Mouse (Mus musculus) lung, embryonic 16.5 days (tissue): ENCODE data around the gene Prdm10. TPM values are rescaled to one million over a fixed set of nuclear protein-coding genes. Genes with fewer than 3 reads are reported as not detected.

Source experiments
- ATAC-seq: fragments of 200-750 bp; cut with Nextera tagmentation; 2 replicates; pipeline ENCODE4 v1.8.0; 2017; ENCODE audit warnings: low read depth, mild to moderate bottlenecking, moderate library complexity
- H3K27ac ChIP-seq: fragments of 300-500 bp; sonication (generic); 2 replicates; pipeline ENCODE4 v1.5.1; 2014; ENCODE audit warnings: mild to moderate bottlenecking, control low read depth, low read length
- H3K27me3 ChIP-seq: fragments of 300-500 bp; sonication (generic); 2 replicates; pipeline ENCODE4 v1.6.1; 2014; ENCODE audit warnings: low read depth, low read length, mixed read lengths; ENCODE audit not compliant: control insufficient read depth, insufficient read depth
- H3K36me3 ChIP-seq: fragments of 300-500 bp; sonication (generic); 2 replicates; pipeline ENCODE4 v1.6.1; 2014; ENCODE audit warnings: low read length; ENCODE audit not compliant: control insufficient read depth, insufficient read depth
- H3K4me1 ChIP-seq: fragments of 300-500 bp; sonication (generic); replicated peaks from 2 replicates; pipeline ENCODE4 v1.6.1; 2014; ENCODE audit warnings: low read length, mixed read lengths; ENCODE audit not compliant: control insufficient read depth, insufficient read depth
- H3K4me2 ChIP-seq: fragments of 300-500 bp; sonication (generic); 2 replicates; pipeline ENCODE4 v1.6.1; 2014; ENCODE audit warnings: low read depth, low read length, control low read depth
- H3K4me3 ChIP-seq: fragments of 300-500 bp; sonication (generic); 2 replicates; pipeline ENCODE4 v1.5.1; 2014; ENCODE audit warnings: mild to moderate bottlenecking, low read length, control low read depth
- H3K9ac ChIP-seq: fragments of 300-500 bp; sonication (generic); 2 replicates; pipeline ENCODE4 v1.6.1; 2014; ENCODE audit warnings: low read length, control low read depth
- H3K9me3 ChIP-seq: fragments of 300-500 bp; sonication (generic); 2 replicates; pipeline ENCODE4 v1.6.1; 2016; ENCODE audit warnings: low read length; ENCODE audit not compliant: control insufficient read depth
- WGBS: fragments of 180-500 bp; shearing (Covaris S2); extraction: QIAGEN DNeasy Blood & Tissue Kit; methylation state at CpG from one replicate; pipeline ENCODE4 v1.1.7; 2014; 5-methylcytosine and 5-hydroxymethylcytosine counted together
- polyA plus RNA-seq: library from polyadenylated mRNA; unstranded; fragments of >200 nt; fragmentation: Nextera tagmentation; extraction: Ambion mirVana; gene quantifications from 2 replicates; pipeline ENCODE4 v1.2.1, GENCODE M21; 2015

Gene Prdm10
- 4.6 and 4.8 TPM in 2 replicates for polyA plus RNA-seq

- Histone ChIP-seq H3K9me3 (no peaks in the 10 kb centered on the region), H3K27ac (peak within 1 kb of the TSS; percentile 98), H3K9ac (peak within 1 kb of the TSS; percentile 97), H3K4me1 (peaks cover 15% of the 10 kb centered on the region; the same call in 1 of the 2 replicates), H3K27me3 (no peaks in the 10 kb centered on the region), H3K4me3 (peak within 1 kb of the TSS; percentile 76), H3K36me3 (no peaks in the 10 kb centered on the region), H3K4me2 (peak within 1 kb of the TSS; percentile 71)
- peak; percentile 94 for ATAC-seq
- WGBS = under 1% methylated on average over 42 of the region's 45 CpGs
Measured at GRCm38 (mm10) chr9:31280366-31281010, at the start of gene Prdm10. Prdm10 (plus strand) TSS chr9:31280538.

- 11% methylated on average over 4 of the region's 4 CpGs for WGBS
- peaks cover 22% of the 10 kb centered on the region for H3K4me1 ChIP-seq
- no peaks in the 10 kb centered on the region for H3K36me3 ChIP-seq
- H3K4me2 ChIP-seq = 0 out of 2 replicates have a peak overlapping the region, but pooled peaks have one; percentile 31
- ATAC-seq = peak; percentile 77
- no peaks in the 10 kb centered on the region for H3K27me3 ChIP-seq
- no peaks in the 10 kb centered on the region for H3K9me3 ChIP-seq
- no peak overlapping the region for H3K9ac ChIP-seq
- H3K4me3 ChIP-seq = no peak overlapping the region
- peak overlapping the region; percentile 66 for H3K27ac ChIP-seq
Measured at GRCm38 (mm10) chr9:31235030-31235429, 45.3 kb upstream of the Prdm10 start.

- Histone ChIP-seq H3K4me3 (no peak overlapping the region), H3K27ac (peak overlapping the region; percentile 66), H3K4me2 (peak overlapping the region; percentile 31; the same call in 1 of the 2 replicates), H3K9ac (no peak overlapping the region), H3K36me3 (no peaks in the 10 kb centered on the region), H3K9me3 (no peaks in the 10 kb centered on the region), H3K4me1 (peaks cover 22% of the 10 kb centered on the region), H3K27me3 (no peaks in the 10 kb centered on the region)
- 61% methylated on average over 9 of the region's 9 CpGs for WGBS
- ATAC-seq = peak; percentile 53
Measured at GRCm38 (mm10) chr9:31235489-31235888, 44.8 kb upstream of the Prdm10 start.

- Histone ChIP-seq H3K27me3 (no peaks in the 10 kb centered on the region), H3K4me3 (no peak overlapping the region), H3K4me2 (no peak overlapping the region), H3K36me3 (no peaks in the 10 kb centered on the region), H3K4me1 (peaks cover 22% of the 10 kb centered on the region), H3K9me3 (no peaks in the 10 kb centered on the region), H3K9ac (no peak overlapping the region), H3K27ac (no peak overlapping the region)
- WGBS = 59% methylated on average over 5 of the region's 5 CpGs
- no peak; the same call in 1 of the 2 replicates for ATAC-seq
Measured at GRCm38 (mm10) chr9:31236079-31236478, 44.3 kb upstream of the Prdm10 start.

- Histone ChIP-seq H3K27ac (no peak overlapping the region), H3K4me3 (no peak overlapping the region), H3K9ac (no peak overlapping the region), H3K4me2 (no peak overlapping the region), H3K9me3 (no peaks in the 10 kb centered on the region), H3K4me1 (peaks cover 13% of the 10 kb centered on the region), H3K36me3 (no peaks in the 10 kb centered on the region), H3K27me3 (no peaks in the 10 kb centered on the region)
- ATAC-seq = no peak
- WGBS = 72% methylated on average over 2 of the region's 2 CpGs
Measured at GRCm38 (mm10) chr9:31238526-31238925, 41.8 kb upstream of the Prdm10 start.

GRCm38 (mm10) chr9:31239551-31239950 lies 40.8 kb upstream of the Prdm10 start:
- whole genome bisulfite sequencing = 85% methylated on average over 2 of the region's 2 CpGs
- Histone ChIP-seq H3K27me3 (no peaks in the 10 kb centered on the region), H3K4me2 (no peak overlapping the region), H3K9ac (no peak overlapping the region), H3K36me3 (no peaks in the 10 kb centered on the region), H3K4me1 (peaks cover 13% of the 10 kb centered on the region), H3K27ac (no peak overlapping the region), H3K9me3 (no peaks in the 10 kb centered on the region), H3K4me3 (no peak overlapping the region)
- no peak for ATAC-seq

GRCm38 (mm10) chr9:31240522-31241207 lies 39.7 kb upstream of the Prdm10 start:
- 57% methylated on average over 8 of the region's 8 CpGs for WGBS
- no peaks in the 10 kb centered on the region for H3K27me3 ChIP-seq
- peak overlapping the region; percentile 63 for H3K27ac ChIP-seq
- peak; percentile 69; the same call in 1 of the 2 replicates for ATAC-seq
- no peaks in the 10 kb centered on the region for H3K9me3 ChIP-seq
- H3K4me1 ChIP-seq = peaks cover 6% of the 10 kb centered on the region
- no peak overlapping the region for H3K9ac ChIP-seq
- H3K36me3 ChIP-seq = no peaks in the 10 kb centered on the region
- no peak overlapping the region for H3K4me2 ChIP-seq
- H3K4me3 ChIP-seq = no peak overlapping the region

- H3K27ac ChIP-seq = peak overlapping the region; percentile 63
- H3K36me3 ChIP-seq = no peaks in the 10 kb centered on the region
- no peak overlapping the region for H3K9ac ChIP-seq
- no peaks in the 10 kb centered on the region for H3K27me3 ChIP-seq
- ATAC-seq = no peak
- H3K4me1 ChIP-seq = peaks cover under 1% of the 10 kb centered on the region
- WGBS = 68% methylated on average over 7 of the region's 7 CpGs
- no peak overlapping the region for H3K4me3 ChIP-seq
- no peaks in the 10 kb centered on the region for H3K9me3 ChIP-seq
- no peak overlapping the region for H3K4me2 ChIP-seq
Measured at GRCm38 (mm10) chr9:31241208-31241699, 39.1 kb upstream of the Prdm10 start.

GRCm38 (mm10) chr9:31243306-31243938 lies 36.9 kb upstream of the Prdm10 start:
- Histone ChIP-seq H3K4me1 (no peaks in the 10 kb centered on the region), H3K9me3 (no peaks in the 10 kb centered on the region), H3K9ac (no peak overlapping the region), H3K27ac (no peak overlapping the region), H3K36me3 (no peaks in the 10 kb centered on the region), H3K27me3 (no peaks in the 10 kb centered on the region), H3K4me3 (no peak overlapping the region), H3K4me2 (no peak overlapping the region)
- whole genome bisulfite sequencing = 60% methylated on average over 18 of the region's 18 CpGs
- no peak for ATAC-seq
